Mouse (Mus musculus): ENCODE data around the gene Eif3a. TPM values are rescaled to one million over a fixed set of nuclear protein-coding genes. Genes with fewer than 3 reads are reported as not detected.

Gene Eif3a
- 247 to 255 TPM (median 251 TPM) in 4 replicates for total RNA-seq (2023; ENCODE audit: inconsistent age)

GRCm38 (mm10) chr19:60790551-60791161 is at the start of gene Eif3a:
TSS of gene Eif3a (minus strand) at chr19:60790658.

GRCm38 (mm10) chr19:60811098-60812035 is 20.9 kb upstream of the Eif3a start, which contains the start of gene Fam45a:
TSS of gene Fam45a (plus strand) at chr19:60811585.

GRCm38 (mm10) chr19:60755438-60756191 is 34.8 kb downstream of the Eif3a start, which contains the start of gene Nanos1:
TSS of gene Nanos1 (plus strand) at chr19:60755987.

Other genes with a start within 250 kb of the Eif3a start
- gene Cacul1, start 209.6 kb downstream of the Eif3a start, total RNA-seq (2023; ENCODE audit: inconsistent age) = 62.7 to 75.3 TPM (median 67.2 TPM) in 4 replicates
- 2.6 to 4.3 TPM (median 2.9 TPM) in 4 replicates for gene Nanos1, start 34.7 kb downstream of the Eif3a start, total RNA-seq (2023; ENCODE audit: inconsistent age)
- 21.8 to 36.8 TPM (median 29.9 TPM) in 4 replicates for gene Fam45a, start 20.9 kb upstream of the Eif3a start, total RNA-seq (2023; ENCODE audit: inconsistent age)
- gene Sfxn4, start 70.8 kb upstream of the Eif3a start, total RNA-seq (2023; ENCODE audit: inconsistent age) = 5.3 to 7.2 TPM (median 6.2 TPM) in 4 replicates
- gene Prdx3, start 83.9 kb upstream of the Eif3a start, total RNA-seq (2023; ENCODE audit: inconsistent age) = 47.4 to 56.7 TPM (median 51.8 TPM) in 4 replicates
- 5.7 to 10.4 TPM (median 7.3 TPM) in 4 replicates for gene Grk5, start 99.1 kb upstream of the Eif3a start, total RNA-seq (2023; ENCODE audit: inconsistent age)